Mouse (Mus musculus): ENCODE results near the gene Gga2. TPM values are rescaled to one million over a fixed set of nuclear protein-coding genes. Genes with fewer than 3 reads are reported as not detected.

Gga2 gene
- total and polyA plus RNA-seq, 3 experiments: 26.8 to 79.0 (median 27.4) TPM

- DNase-seq (ENCODE audit: extremely low read depth): no peak
- Histone ChIP-seq H3K9ac (ENCODE audit: insufficient read depth, low read depth) (no peak overlapping the region), H3K4me1 (ENCODE audit: control insufficient read depth in 1 of 2, insufficient read depth in 2 of 2) (peaks cover 6 to 30% of the 10 kb centered on the region in 2 experiments), H3K4me3 (replicated peaks in 1 of 3; ENCODE audit: low read depth in 2 of 3, low read length in 2 of 3, poor library complexity in 1 of 3) (no peak overlapping the region), H3K4me2 (ENCODE audit: insufficient read depth, low read depth, poor library complexity, severe bottlenecking) (no peak overlapping the region), H3K9me3 (replicated peaks; ENCODE audit: low read length) (peaks cover 3% of the 10 kb centered on the region), H3K27me3 (replicated peaks) (no peaks in the 10 kb centered on the region), H3K27ac (ENCODE audit: insufficient read depth, low read depth) (no peak overlapping the region), H3K36me3 (replicated peaks in 1 of 2; ENCODE audit: control insufficient read depth in 1 of 2, insufficient read depth in 1 of 2, low read length in 1 of 2) (peaks cover 45 to 69% of the 10 kb centered on the region in 2 experiments), H3K79me2 (replicated peaks; ENCODE audit: control insufficient read depth, extremely low read depth, insufficient read depth, poor library complexity, severe bottlenecking) (no peaks in the 10 kb centered on the region)
- TF ChIP-seq RAD21 (IDR thresholded peaks at IDR 0.05; ENCODE audit: low read depth, low read length): no peak
- no peak for TF ChIP-seq ZC3H11A (IDR thresholded peaks at IDR 0.05; ENCODE audit: low read depth, low read length)
- no peak for TF ChIP-seq MAFK (IDR thresholded peaks at IDR 0.05; ENCODE audit: insufficient replicate concordance, low read length)
- TF ChIP-seq GABPA (IDR thresholded peaks at IDR 0.05; ENCODE audit: insufficient replicate concordance, low read depth, low read length): no peak
- no peak for TF ChIP-seq NELFE (IDR thresholded peaks at IDR 0.05; ENCODE audit: low read depth, low read length)
- no peak for TF ChIP-seq NRF1 (IDR thresholded peaks at IDR 0.05; ENCODE audit: low read depth, low read length)
- no peak for TF ChIP-seq USF2 (conservative IDR thresholded peaks at IDR 0.05; ENCODE audit: low read depth, low read length)
- no peak for TF ChIP-seq ZMIZ1 (IDR thresholded peaks at IDR 0.05; ENCODE audit: low read depth, low read length)
- no peak for TF ChIP-seq POLR2AphosphoS2 (IDR thresholded peaks at IDR 0.05; ENCODE audit: low read depth, low read length)
- TF ChIP-seq JUN (IDR thresholded peaks at IDR 0.05; ENCODE audit: insufficient read depth, low read depth, low read length): no peak
- no peak for TF ChIP-seq E2F4 (IDR thresholded peaks at IDR 0.05; ENCODE audit: insufficient replicate concordance, low read depth, low read length)
- TF ChIP-seq MXI1 (IDR thresholded peaks at IDR 0.05; ENCODE audit: low read depth, low read length): no peak
- no peak for TF ChIP-seq KAT2A (IDR thresholded peaks at IDR 0.05; ENCODE audit: insufficient replicate concordance, low read length)
- TF ChIP-seq TBP (conservative IDR thresholded peaks at IDR 0.05; ENCODE audit: low read depth, low read length): no peak
- no peak for TF ChIP-seq RCOR1 (conservative IDR thresholded peaks at IDR 0.05; ENCODE audit: low read depth, low read length)
- TF ChIP-seq MYC (IDR thresholded peaks at IDR 0.05; ENCODE audit: low read depth, low read length): no peak
- no peak for TF ChIP-seq POLR2A (IDR thresholded peaks at IDR 0.05; ENCODE audit: low read depth, low read length)
- no peak for TF ChIP-seq CHD1 (IDR thresholded peaks at IDR 0.05; ENCODE audit: low read depth, low read length)
- in situ Hi-C loops (cut with MboI; ENCODE audit: low pct_ligation_motif_present, low pct_unique_long_range_greater_than_20kb, low sequenced_read_pairs) (no loop called here), dilution Hi-C loops (cut with MboI; ENCODE audit: extremely low pct_ligation_motif_present, extremely low pct_unique_long_range_greater_than_20kb, low sequenced_read_pairs) (no loop called here)
These were observed 52.8 kb downstream of the Gga2 start for GRCm38 (mm10) chr7:121968242-121968641.

- Histone ChIP-seq H3K9ac (ENCODE audit: insufficient read depth, low read depth) (no peak overlapping the region), H3K4me1 (ENCODE audit: control insufficient read depth in 1 of 2, insufficient read depth in 2 of 2) (peaks cover 0 to 12% of the 10 kb centered on the region in 2 experiments; a peak in 2 of 4 replicates), H3K79me2 (replicated peaks; ENCODE audit: control insufficient read depth, extremely low read depth, insufficient read depth, poor library complexity, severe bottlenecking) (no peaks in the 10 kb centered on the region), H3K9me3 (replicated peaks; ENCODE audit: low read length) (peaks cover 3% of the 10 kb centered on the region), H3K4me3 (replicated peaks in 1 of 3; ENCODE audit: low read depth in 2 of 3, low read length in 2 of 3, poor library complexity in 1 of 3) (no peak overlapping the region), H3K36me3 (replicated peaks in 1 of 2; ENCODE audit: control insufficient read depth in 1 of 2, insufficient read depth in 1 of 2, low read length in 1 of 2) (peaks cover 56 to 77% of the 10 kb centered on the region in 2 experiments), H3K27ac (ENCODE audit: insufficient read depth, low read depth) (no peak overlapping the region), H3K27me3 (replicated peaks) (no peaks in the 10 kb centered on the region), H3K4me2 (ENCODE audit: insufficient read depth, low read depth, poor library complexity, severe bottlenecking) (no peak overlapping the region)
- in situ Hi-C loops (cut with MboI; ENCODE audit: low pct_ligation_motif_present, low pct_unique_long_range_greater_than_20kb, low sequenced_read_pairs): no loop called here
- no peak for TF ChIP-seq PAX5 (IDR thresholded peaks at IDR 0.05; ENCODE audit: low read length)
- TF ChIP-seq CHD1 (IDR thresholded peaks at IDR 0.05; ENCODE audit: low read depth, low read length): no peak
- no peak for TF ChIP-seq NRF1 (IDR thresholded peaks at IDR 0.05; ENCODE audit: low read depth, low read length)
- no peak for TF ChIP-seq MEF2A (IDR thresholded peaks at IDR 0.05; ENCODE audit: borderline replicate concordance, low read depth, low read length)
- no peak for TF ChIP-seq UBTF (IDR thresholded peaks at IDR 0.05; ENCODE audit: low read depth, low read length)
- dilution Hi-C loops (cut with MboI; ENCODE audit: extremely low pct_ligation_motif_present, extremely low pct_unique_long_range_greater_than_20kb, low sequenced_read_pairs): no loop called here
- DNase-seq (ENCODE audit: extremely low read depth): no peak
These were observed 54.9 kb downstream of the Gga2 start for GRCm38 (mm10) chr7:121966169-121966568.
